Mouse (Mus musculus) myocyte (in vitro differentiated cells): ENCODE data around the gene Ulk4.

Experiments
- CEBPB ChIP-seq: IDR thresholded peaks from 2 replicates; pipeline ENCODE4 v1.6.1; 2011; ENCODE audit warnings: mild to moderate bottlenecking, moderate library complexity; ENCODE audit not compliant: poor library complexity, insufficient read depth, severe bottlenecking
- POLR2A ChIP-seq: IDR thresholded peaks from one replicate; pipeline ENCODE4 v1.6.1; 2011; ENCODE audit warnings: low read depth, mild to moderate bottlenecking, control low read depth, moderate library complexity; ENCODE audit not compliant: insufficient read length
- REST ChIP-seq: IDR thresholded peaks from one replicate; pipeline ENCODE4 v1.6.1; 2011; ENCODE audit warnings: mild to moderate bottlenecking, control low read depth, moderate library complexity; ENCODE audit not compliant: insufficient read depth, insufficient read length
- SRF ChIP-seq: IDR thresholded peaks from one replicate; pipeline ENCODE4 v1.6.1; 2011; ENCODE audit warnings: low read depth; ENCODE audit not compliant: control insufficient read depth, insufficient read length
- TCF12 ChIP-seq: IDR thresholded peaks from one replicate; pipeline ENCODE4 v1.6.1; 2011; ENCODE audit warnings: mild to moderate bottlenecking, control low read depth; ENCODE audit not compliant: poor library complexity, insufficient read depth, severe bottlenecking

GRCm38 (mm10) chr9:121249805-121250204, 27.2 kb downstream of the Ulk4 start:
- TF ChIP-seq CEBPB (no peak), TCF12 (no peak), SRF (no peak), POLR2A (no peak), REST (no peak)
